Mouse (Mus musculus): ENCODE measurements around the gene Grik4. TPM values are rescaled to one million over a fixed set of nuclear protein-coding genes. Genes with fewer than 3 reads are reported as not detected.

Gene Grik4
- polyA plus RNA-seq, 1 experiment from 2014 or later = 1.8 TPM

DNA sequence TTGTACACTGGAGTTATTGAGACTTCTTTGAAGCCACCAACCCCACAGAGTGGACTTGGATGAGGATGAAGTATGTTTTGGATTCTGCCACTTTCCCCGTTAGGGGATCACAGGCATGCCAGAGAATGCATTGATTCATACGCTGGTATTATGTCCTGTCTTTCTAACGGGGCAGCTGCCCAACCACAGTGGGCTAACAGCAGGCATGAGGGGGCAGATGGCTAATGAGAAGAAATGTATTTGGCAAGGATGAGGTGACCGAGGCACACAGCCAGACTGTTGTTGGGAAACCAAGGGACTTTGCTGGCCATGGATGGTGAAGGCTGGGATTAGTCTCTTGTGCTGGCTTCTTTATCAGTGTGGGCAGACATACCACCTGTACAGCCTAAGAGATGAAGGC lies 312.8 kb downstream of the Grik4 start:
- no peaks in the 10 kb centered on the region for H3K4me1 ChIP-seq (replicated peaks)
- H3K9ac ChIP-seq = no peak overlapping the region
- H3K9me3 ChIP-seq = no peaks in the 10 kb centered on the region
- no peak overlapping the region for H3K4me2 ChIP-seq (replicated peaks)
- H3K36me3 ChIP-seq = no peaks in the 10 kb centered on the region
- H3K27ac ChIP-seq = no peak overlapping the region
- H3K4me3 ChIP-seq (replicated peaks) = no peak overlapping the region
- H3K27me3 ChIP-seq (replicated peaks) = no peaks in the 10 kb centered on the region
- ATAC-seq = no peak
- 86% methylated on average over 4 of the region's 4 CpGs for WGBS

DNA sequence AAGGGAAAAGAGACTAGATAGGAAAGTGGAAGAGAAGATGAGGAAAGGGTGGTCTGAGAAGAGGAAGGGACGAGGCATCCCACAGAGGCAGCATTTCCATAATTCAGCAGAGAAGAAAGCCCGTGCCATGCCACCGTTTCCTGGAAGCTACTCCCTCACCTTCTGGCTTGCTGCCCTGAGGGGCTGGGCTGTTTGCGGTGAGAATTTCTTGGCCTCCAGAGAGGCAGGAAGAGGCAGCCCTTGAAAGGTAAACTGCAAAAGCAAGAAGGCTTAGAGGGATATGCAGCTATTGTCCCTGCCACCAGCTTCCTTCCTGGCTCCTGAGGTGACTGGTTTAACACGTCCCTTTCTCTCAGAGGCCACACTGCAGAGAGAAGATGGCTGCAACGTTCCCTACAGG lies 316.7 kb downstream of the Grik4 start:
- no peak for ATAC-seq
- Histone ChIP-seq H3K27me3 (replicated peaks) (no peaks in the 10 kb centered on the region), H3K4me3 (replicated peaks) (no peak overlapping the region), H3K27ac (no peak overlapping the region), H3K36me3 (no peaks in the 10 kb centered on the region), H3K4me2 (replicated peaks) (no peak overlapping the region), H3K4me1 (replicated peaks) (0 out of 2 replicates have a peak, but pooled peaks cover 2% of the 10 kb centered on the region), H3K9me3 (no peaks in the 10 kb centered on the region), H3K9ac (no peak overlapping the region)
- 24% methylated on average over 6 of the region's 6 CpGs for WGBS

DNA sequence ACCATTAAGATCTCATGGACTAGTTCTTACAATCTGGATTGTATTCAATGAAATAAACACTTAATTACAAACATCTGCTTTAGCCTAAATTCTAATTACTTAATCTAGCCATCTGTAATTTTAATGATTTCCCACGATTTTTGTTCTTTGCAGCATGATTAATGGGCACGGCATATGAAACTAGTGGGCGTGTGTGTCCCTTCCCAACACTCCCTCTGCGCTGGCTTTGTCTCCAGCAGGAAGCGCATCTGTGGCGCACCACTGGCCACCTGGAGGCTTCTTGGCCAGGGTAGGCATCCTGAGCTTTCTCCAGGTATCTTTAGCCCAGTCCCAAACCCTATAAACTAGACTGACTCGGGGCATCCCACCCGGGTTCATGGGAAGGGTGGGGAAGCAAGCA lies 317.1 kb downstream of the Grik4 start:
- no peak overlapping the region for H3K4me2 ChIP-seq (replicated peaks)
- WGBS = 71% methylated on average over 8 of the region's 8 CpGs
- H3K27ac ChIP-seq = no peak overlapping the region
- H3K36me3 ChIP-seq = no peaks in the 10 kb centered on the region
- H3K27me3 ChIP-seq (replicated peaks) = no peaks in the 10 kb centered on the region
- 0 out of 2 replicates have a peak, but pooled peaks cover 2% of the 10 kb centered on the region for H3K4me1 ChIP-seq (replicated peaks)
- no peak overlapping the region for H3K4me3 ChIP-seq (replicated peaks)
- no peak overlapping the region for H3K9ac ChIP-seq
- no peak for ATAC-seq
- no peaks in the 10 kb centered on the region for H3K9me3 ChIP-seq

DNA sequence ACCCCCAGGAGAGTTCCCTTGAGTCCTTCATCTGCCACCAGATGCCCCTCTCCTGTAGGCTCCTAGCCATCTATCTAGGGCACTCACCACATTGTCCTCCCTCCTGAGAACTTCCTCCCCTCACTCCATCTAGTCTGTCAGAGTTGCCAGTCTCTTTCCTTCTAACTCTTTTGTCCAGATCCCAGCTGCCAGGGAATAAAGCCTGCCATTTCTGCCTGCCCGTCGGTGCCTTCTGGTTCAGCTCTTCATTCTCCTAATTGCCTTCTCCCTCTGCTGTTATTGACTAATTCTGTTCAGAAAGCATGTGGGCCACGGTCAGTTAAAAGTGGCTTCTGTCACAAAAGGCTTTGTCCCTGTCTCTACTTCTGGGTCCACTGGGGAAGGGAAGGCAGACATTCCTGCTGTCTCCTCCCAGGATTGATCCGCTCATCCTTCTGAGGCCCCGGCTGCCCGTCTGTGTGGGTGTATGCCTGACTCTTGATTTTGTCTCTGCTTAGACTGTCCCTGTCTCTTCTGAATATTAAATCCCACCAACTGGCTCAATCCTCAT lies 318.0 kb downstream of the Grik4 start:
- no peak for ATAC-seq
- WGBS = 71% methylated on average over 6 of the region's 6 CpGs
- 0 out of 2 replicates have a peak, but pooled peaks cover 2% of the 10 kb centered on the region for H3K4me1 ChIP-seq (replicated peaks)
- no peaks in the 10 kb centered on the region for H3K27me3 ChIP-seq (replicated peaks)
- H3K27ac ChIP-seq = no peak overlapping the region
- H3K36me3 ChIP-seq = no peaks in the 10 kb centered on the region
- H3K9me3 ChIP-seq = no peaks in the 10 kb centered on the region
- H3K4me2 ChIP-seq (replicated peaks) = no peak overlapping the region
- no peak overlapping the region for H3K4me3 ChIP-seq (replicated peaks)
- no peak overlapping the region for H3K9ac ChIP-seq

DNA sequence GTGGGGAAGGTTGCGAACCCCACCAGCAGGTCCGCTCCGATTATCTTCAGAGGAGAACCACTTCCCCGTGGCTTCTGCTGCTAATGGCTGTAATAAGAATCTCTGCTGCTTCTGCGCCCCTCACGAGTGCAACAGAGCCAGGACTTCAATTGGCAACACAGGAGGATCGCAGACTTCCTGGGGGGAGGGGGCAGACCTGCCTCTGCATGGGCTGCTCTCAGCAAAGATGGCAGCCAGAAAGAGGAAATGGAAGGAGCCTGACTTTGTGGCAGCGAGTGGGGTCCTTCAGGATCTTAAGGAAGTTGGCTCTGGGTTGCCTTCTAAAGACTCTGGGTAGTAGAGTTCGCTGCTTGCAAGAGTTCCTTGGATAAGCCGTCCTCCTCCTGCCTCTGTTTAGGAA lies 329.9 kb downstream of the Grik4 start:
- 60% methylated on average over 10 of the region's 10 CpGs for whole genome bisulfite sequencing

DNA sequence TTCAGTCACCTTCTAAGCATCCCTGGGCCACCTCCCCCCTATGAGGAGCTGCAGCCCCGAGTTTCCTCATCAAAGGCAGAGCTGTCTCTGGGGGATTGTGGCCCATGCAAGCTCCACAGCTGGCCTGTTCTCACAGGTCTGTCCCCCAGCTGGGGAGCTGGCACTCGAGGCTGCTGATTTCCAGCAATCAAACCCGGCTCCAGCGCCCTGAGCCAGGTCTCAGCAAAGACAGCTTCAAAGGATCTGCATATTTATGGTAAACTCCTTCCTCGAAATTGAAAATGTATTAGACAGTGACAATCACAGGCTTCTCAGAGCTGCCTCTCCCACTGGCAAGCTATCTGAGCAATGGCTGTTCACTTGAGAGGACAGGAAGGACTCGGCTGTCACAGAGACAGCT lies 330.5 kb downstream of the Grik4 start:
- no peak overlapping the region for H3K4me2 ChIP-seq (replicated peaks)
- WGBS = 48% methylated on average over 6 of the region's 6 CpGs
- H3K4me3 ChIP-seq (replicated peaks) = no peak overlapping the region
- H3K27ac ChIP-seq = no peak overlapping the region
- no peaks in the 10 kb centered on the region for H3K9me3 ChIP-seq
- H3K27me3 ChIP-seq (replicated peaks) = no peaks in the 10 kb centered on the region
- ATAC-seq = no peak
- 0 out of 2 replicates have a peak, but pooled peaks cover 2% of the 10 kb centered on the region for H3K4me1 ChIP-seq (replicated peaks)
- no peak overlapping the region for H3K9ac ChIP-seq
- no peaks in the 10 kb centered on the region for H3K36me3 ChIP-seq

More for the DNA sequence above, 329.9 kb downstream of the Grik4 start:
- Histone ChIP-seq H3K9me3 (no peaks in the 10 kb centered on the region), H3K27me3 (replicated peaks) (no peaks in the 10 kb centered on the region), H3K4me1 (replicated peaks) (0 out of 2 replicates have a peak, but pooled peaks cover 2% of the 10 kb centered on the region), H3K27ac (no peak overlapping the region), H3K9ac (no peak overlapping the region), H3K4me2 (replicated peaks) (no peak overlapping the region), H3K36me3 (no peaks in the 10 kb centered on the region), H3K4me3 (replicated peaks) (no peak overlapping the region)
- ATAC-seq = no peak

DNA sequence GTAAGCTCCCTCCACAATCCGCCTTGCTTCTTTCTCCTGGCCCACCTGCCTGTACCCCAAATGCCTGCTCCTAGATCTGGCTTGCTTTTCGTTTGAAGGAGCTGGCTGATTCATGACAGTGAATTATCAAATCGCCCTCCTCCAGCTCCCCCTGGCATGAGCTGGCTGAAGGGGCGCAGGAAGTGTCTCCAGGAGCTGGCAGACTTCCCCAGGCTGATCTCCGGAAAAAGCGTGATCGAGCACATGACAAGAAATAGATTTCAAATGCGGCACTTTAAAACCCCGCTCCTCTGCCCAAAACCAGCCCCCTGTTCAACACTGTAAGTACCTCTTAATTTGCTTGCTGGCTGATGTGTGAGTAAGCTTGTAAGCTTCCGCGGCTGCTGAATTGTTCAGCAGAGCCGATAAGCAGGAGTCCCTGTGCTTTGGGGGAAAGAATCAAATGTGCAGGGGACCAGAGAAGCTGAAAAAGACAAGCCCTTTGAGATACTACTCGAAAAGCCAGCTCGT lies 331.8 kb downstream of the Grik4 start:
- ATAC-seq = no peak

DNA sequence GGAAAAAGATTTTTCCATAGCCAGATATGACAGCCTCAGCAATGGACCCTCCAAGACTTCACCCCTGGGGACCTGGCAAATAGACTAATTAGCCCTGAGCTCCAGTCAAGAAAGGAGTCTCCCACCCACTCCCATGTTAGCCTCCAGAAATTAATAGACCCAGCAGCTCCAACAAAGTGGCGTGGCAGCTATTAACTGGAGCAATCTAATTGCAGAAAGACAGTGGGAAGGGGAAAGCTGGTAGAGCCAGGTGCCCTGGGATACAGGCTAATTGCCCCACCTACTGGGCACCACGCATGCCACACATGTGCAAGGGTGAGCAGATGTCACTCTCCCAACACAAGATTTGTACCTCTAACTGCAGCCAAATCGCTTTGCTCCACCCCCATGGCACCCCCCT lies 342.8 kb downstream of the Grik4 start:
- Histone ChIP-seq H3K27me3 (replicated peaks) (no peaks in the 10 kb centered on the region), H3K9ac (no peak overlapping the region), H3K4me3 (replicated peaks) (no peak overlapping the region), H3K36me3 (no peaks in the 10 kb centered on the region), H3K27ac (no peak overlapping the region), H3K4me1 (replicated peaks) (no peaks in the 10 kb centered on the region), H3K9me3 (no peaks in the 10 kb centered on the region), H3K4me2 (replicated peaks) (no peak overlapping the region)
- ATAC-seq = no peak
- 52% methylated on average over 3 of the region's 3 CpGs for WGBS

More for the DNA sequence above, 331.8 kb downstream of the Grik4 start:
- Histone ChIP-seq H3K9me3 (no peaks in the 10 kb centered on the region), H3K4me3 (replicated peaks) (no peak overlapping the region), H3K4me2 (replicated peaks) (no peak overlapping the region), H3K27ac (no peak overlapping the region), H3K9ac (no peak overlapping the region), H3K4me1 (replicated peaks) (0 out of 2 replicates have a peak, but pooled peaks cover 2% of the 10 kb centered on the region), H3K27me3 (replicated peaks) (no peaks in the 10 kb centered on the region), H3K36me3 (no peaks in the 10 kb centered on the region)
- WGBS = 59% methylated on average over 14 of the region's 14 CpGs

DNA sequence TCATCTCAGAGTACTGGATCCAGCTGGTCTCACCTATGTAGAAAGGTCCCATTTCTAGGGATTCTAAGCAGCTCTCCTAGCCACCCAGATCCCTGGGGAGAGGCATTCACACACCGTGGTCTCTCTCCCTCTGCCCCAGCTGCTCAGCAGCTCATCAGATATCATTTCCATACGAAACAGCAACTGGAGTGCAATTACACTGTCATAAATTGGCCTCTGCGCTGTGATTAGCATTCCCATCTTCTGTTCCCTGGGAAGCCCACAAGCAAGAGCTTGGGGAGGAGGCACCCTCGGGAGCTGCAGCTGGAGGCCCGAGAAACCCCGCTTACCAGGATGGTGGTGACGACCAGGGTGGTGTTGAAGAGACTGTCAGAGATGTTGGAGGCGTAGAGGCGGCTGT lies 346.8 kb downstream of the Grik4 start:
- no peaks in the 10 kb centered on the region for H3K4me1 ChIP-seq (replicated peaks)
- no peaks in the 10 kb centered on the region for H3K36me3 ChIP-seq
- no peak overlapping the region for H3K4me3 ChIP-seq (replicated peaks)
- H3K9ac ChIP-seq = no peak overlapping the region
- no peak for ATAC-seq
- H3K9me3 ChIP-seq = no peaks in the 10 kb centered on the region
- no peak overlapping the region for H3K27ac ChIP-seq
- H3K4me2 ChIP-seq (replicated peaks) = no peak overlapping the region
- 71% methylated on average over 9 of the region's 9 CpGs for WGBS
- no peaks in the 10 kb centered on the region for H3K27me3 ChIP-seq (replicated peaks)

DNA sequence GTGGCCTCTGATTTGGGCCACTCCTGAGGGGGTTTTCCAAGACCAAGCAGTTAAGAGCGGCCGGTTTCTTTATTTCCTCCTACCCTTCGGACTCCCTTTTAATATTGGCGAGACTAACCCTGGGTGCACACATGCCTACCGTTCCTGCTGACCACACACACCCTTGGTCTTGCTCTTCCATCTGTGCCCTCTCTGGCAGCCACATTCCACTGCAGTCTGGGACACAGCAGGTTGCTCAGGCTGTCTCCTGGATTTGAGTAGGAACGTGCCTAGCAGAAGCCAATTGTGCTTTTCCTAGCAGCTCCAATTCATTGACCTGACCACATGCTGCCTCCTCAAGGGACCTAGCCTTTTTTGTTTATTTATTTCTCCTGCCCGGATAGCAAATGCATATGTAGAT lies 365.8 kb downstream of the Grik4 start:
- H3K4me3 ChIP-seq (replicated peaks) = no peak overlapping the region
- H3K27ac ChIP-seq = no peak overlapping the region
- no peaks in the 10 kb centered on the region for H3K4me1 ChIP-seq (replicated peaks)
- no peaks in the 10 kb centered on the region for H3K9me3 ChIP-seq
- no peak overlapping the region for H3K9ac ChIP-seq
- 81% methylated on average over 7 of the region's 7 CpGs for WGBS
- H3K27me3 ChIP-seq (replicated peaks) = no peaks in the 10 kb centered on the region
- ATAC-seq = no peak
- no peak overlapping the region for H3K4me2 ChIP-seq (replicated peaks)
- H3K36me3 ChIP-seq = no peaks in the 10 kb centered on the region

DNA sequence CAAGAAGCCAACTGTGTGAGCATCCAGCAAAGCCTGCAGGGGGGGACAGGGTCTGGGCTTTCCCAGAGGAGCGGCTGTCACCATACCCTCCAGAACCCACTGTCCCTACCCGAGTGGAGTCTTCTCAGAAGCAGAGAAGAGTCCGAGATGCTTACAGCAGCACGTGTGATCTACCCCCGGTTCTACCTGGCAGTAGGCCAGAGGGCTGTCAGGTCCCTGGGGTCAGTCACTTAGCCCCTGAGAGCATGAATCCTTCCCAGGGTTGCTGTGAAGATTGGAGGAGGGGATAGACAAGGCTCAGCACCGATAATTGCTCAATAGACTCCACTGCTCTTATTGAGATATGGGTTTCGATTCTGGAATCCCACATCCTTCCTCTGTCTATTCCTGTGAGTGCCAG lies 366.2 kb downstream of the Grik4 start:
- H3K4me2 ChIP-seq (replicated peaks) = no peak overlapping the region
- H3K9me3 ChIP-seq = no peaks in the 10 kb centered on the region
- H3K4me3 ChIP-seq (replicated peaks) = no peak overlapping the region
- no peaks in the 10 kb centered on the region for H3K36me3 ChIP-seq
- 78% methylated on average over 7 of the region's 7 CpGs for WGBS
- H3K9ac ChIP-seq = no peak overlapping the region
- H3K27me3 ChIP-seq (replicated peaks) = no peaks in the 10 kb centered on the region
- no peak for ATAC-seq
- H3K4me1 ChIP-seq (replicated peaks) = 0 out of 2 replicates have a peak, but pooled peaks cover 3% of the 10 kb centered on the region
- no peak overlapping the region for H3K27ac ChIP-seq

DNA sequence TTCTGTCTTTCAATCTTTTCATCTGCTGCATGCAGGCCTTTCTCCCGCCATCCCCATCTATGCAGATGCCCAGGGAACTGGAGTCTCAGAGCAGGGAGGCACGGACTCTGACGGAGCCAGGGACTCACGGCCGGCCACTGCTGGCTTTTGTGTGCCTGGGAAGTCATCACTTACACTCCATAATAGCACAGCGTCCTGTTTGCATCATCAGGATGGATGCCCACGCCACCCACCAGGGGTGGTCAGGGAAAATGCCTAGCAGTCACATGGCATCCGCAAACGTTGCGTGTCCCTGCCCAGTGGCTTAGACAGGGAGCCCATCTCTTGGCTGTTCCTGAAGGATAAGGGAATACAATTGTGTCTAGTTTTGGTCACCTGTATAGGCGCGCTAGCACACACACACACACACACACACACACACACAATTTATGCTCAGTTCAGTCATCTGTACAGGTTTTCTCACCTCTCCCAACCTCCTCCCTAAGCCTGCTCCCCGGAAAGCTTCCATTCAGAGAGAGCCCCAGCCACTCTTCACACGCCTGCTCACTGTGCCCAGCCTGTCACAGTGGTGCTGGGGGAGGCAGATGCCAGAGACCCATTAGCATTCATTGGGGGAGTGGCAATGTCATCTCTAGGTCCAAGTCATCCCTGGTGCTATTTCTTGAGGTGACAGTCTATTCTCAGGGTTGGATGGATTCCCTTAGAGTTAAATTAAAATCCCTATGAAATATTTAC lies 370.5 kb downstream of the Grik4 start:
- WGBS = 64% methylated on average over 14 of the region's 14 CpGs
- H3K9me3 ChIP-seq = no peaks in the 10 kb centered on the region
- ATAC-seq = no peak
- 0 out of 2 replicates have a peak, but pooled peaks cover 3% of the 10 kb centered on the region for H3K4me1 ChIP-seq (replicated peaks)
- H3K4me2 ChIP-seq (replicated peaks) = no peak overlapping the region
- no peak overlapping the region for H3K27ac ChIP-seq
- no peaks in the 10 kb centered on the region for H3K36me3 ChIP-seq
- H3K4me3 ChIP-seq (replicated peaks) = no peak overlapping the region
- no peak overlapping the region for H3K9ac ChIP-seq
- no peaks in the 10 kb centered on the region for H3K27me3 ChIP-seq (replicated peaks)

DNA sequence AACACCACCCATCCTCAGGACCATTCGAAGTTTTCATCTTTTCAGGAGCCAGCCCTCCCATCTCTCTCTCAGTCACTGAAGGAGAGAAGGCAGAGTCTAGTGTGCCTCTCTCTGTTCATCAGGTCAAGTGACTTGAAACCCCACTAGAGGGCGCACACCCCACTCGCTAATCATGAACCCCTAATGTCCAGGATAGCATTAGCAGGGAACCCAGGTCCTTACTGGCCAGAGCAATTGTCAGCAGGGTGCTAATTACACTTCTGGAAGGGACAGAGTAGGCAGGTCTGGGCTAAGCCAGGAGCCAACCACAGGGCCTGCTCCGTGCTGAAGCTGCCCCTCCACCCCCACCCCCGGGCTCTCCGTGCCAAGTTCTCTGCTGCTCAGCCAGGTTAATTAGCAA lies 371.1 kb downstream of the Grik4 start:
- Histone ChIP-seq H3K27me3 (replicated peaks) (no peaks in the 10 kb centered on the region), H3K9me3 (no peaks in the 10 kb centered on the region), H3K4me1 (replicated peaks) (0 out of 2 replicates have a peak, but pooled peaks cover 3% of the 10 kb centered on the region), H3K27ac (no peak overlapping the region), H3K9ac (no peak overlapping the region), H3K4me2 (replicated peaks) (no peak overlapping the region), H3K36me3 (no peaks in the 10 kb centered on the region), H3K4me3 (replicated peaks) (no peak overlapping the region)
- 19% methylated on average over 6 of the region's 6 CpGs for WGBS
- ATAC-seq = peak; percentile 61
